Mouse (Mus musculus): Measurements from ENCODE around the gene Tars2. TPM values are rescaled to one million over a fixed set of nuclear protein-coding genes. Genes with fewer than 3 reads are reported as not detected.

Gene Tars2
- polyA plus RNA-seq, 1 experiment from 2014 or later, result 62.6 TPM

Small RNA genes lying within 50 kb of the gene (microRNA-seq; reads per million reads assigned to microRNA genes)
- 1.3 reads per million for gene Mir7014

Other genes starting within 250 kb of the Tars2 start
- gene Ctss, start 233.4 kb downstream of the Tars2 start, polyA plus RNA-seq (2016; fragmentation: Nextera tagmentation; extraction: Ambion mirVana), result 0.96 and 1.9 TPM in 2 replicates
- 0.19 TPM in 1 of 2 replicates, not detected in the other for gene Hormad1, start 200.5 kb downstream of the Tars2 start, polyA plus RNA-seq (2016; fragmentation: Nextera tagmentation; extraction: Ambion mirVana)
- gene Golph3l, start 171.3 kb downstream of the Tars2 start, polyA plus RNA-seq (2016; fragmentation: Nextera tagmentation; extraction: Ambion mirVana), result 23.4 and 25.4 TPM in 2 replicates
- gene Ensa, start 135.2 kb downstream of the Tars2 start, polyA plus RNA-seq (2016; fragmentation: Nextera tagmentation; extraction: Ambion mirVana), result 59.3 and 67.2 TPM in 2 replicates
- gene Mcl1, start 101.4 kb downstream of the Tars2 start, polyA plus RNA-seq (2016; fragmentation: Nextera tagmentation; extraction: Ambion mirVana), result 37.7 and 50.2 TPM in 2 replicates
- 4.2 and 5.7 TPM in 2 replicates for gene Adamtsl4, start 72.3 kb downstream of the Tars2 start, polyA plus RNA-seq (2016; fragmentation: Nextera tagmentation; extraction: Ambion mirVana)
- gene Ecm1, start 20.6 kb downstream of the Tars2 start, polyA plus RNA-seq (2016; fragmentation: Nextera tagmentation; extraction: Ambion mirVana), result 76.8 and 109 TPM in 2 replicates
- gene Rprd2, start 58.7 kb upstream of the Tars2 start, polyA plus RNA-seq (2016; fragmentation: Nextera tagmentation; extraction: Ambion mirVana), result 22.7 and 23.5 TPM in 2 replicates
- gene Prpf3, start 95.7 kb upstream of the Tars2 start, polyA plus RNA-seq (2016; fragmentation: Nextera tagmentation; extraction: Ambion mirVana), result 40.4 and 55.1 TPM in 2 replicates
- gene Mrps21, start 111.3 kb upstream of the Tars2 start, polyA plus RNA-seq (2016; fragmentation: Nextera tagmentation; extraction: Ambion mirVana), result 380 and 402 TPM in 2 replicates
- gene Ciart, start 122.0 kb upstream of the Tars2 start, polyA plus RNA-seq (2016; fragmentation: Nextera tagmentation; extraction: Ambion mirVana), result 6.0 and 10.7 TPM in 2 replicates
- 18.5 and 26.4 TPM in 2 replicates for gene BC028528, start 131.8 kb upstream of the Tars2 start, polyA plus RNA-seq (2016; fragmentation: Nextera tagmentation; extraction: Ambion mirVana)
- 30.4 and 39.4 TPM in 2 replicates for gene Aph1a, start 133.8 kb upstream of the Tars2 start, polyA plus RNA-seq (2016; fragmentation: Nextera tagmentation; extraction: Ambion mirVana)
- gene Car14, start 144.5 kb upstream of the Tars2 start, polyA plus RNA-seq (2016; fragmentation: Nextera tagmentation; extraction: Ambion mirVana), result 47.2 and 68.0 TPM in 2 replicates
- gene Anp32e, start 169.0 kb upstream of the Tars2 start, polyA plus RNA-seq (2016; fragmentation: Nextera tagmentation; extraction: Ambion mirVana), result 209 and 212 TPM in 2 replicates
- 75.1 and 88.2 TPM in 2 replicates for gene Plekho1, start 235.8 kb upstream of the Tars2 start, polyA plus RNA-seq (2016; fragmentation: Nextera tagmentation; extraction: Ambion mirVana)